Mouse (Mus musculus) left cerebral cortex, postnatal 25 days (tissue): ENCODE measurements around the gene Dnah2. TPM values are rescaled to one million over a fixed set of nuclear protein-coding genes. Genes with fewer than 3 reads are reported as not detected.
"Not testable (repeated sequence)": the region's sequence is repeated elsewhere in the genome, so short reads cannot be mapped to it uniquely, and the experiment has no call there.

Source experiments
- DNase-seq, 2 experiments: peaks; one replicate each; pipeline ENCODE4 v3.0.0; 2022; ENCODE audit warnings: low spot score in 2 of 2, mixed read lengths in 1 of 2
- intact Hi-C: fragments of 180-260 bp; cut with DNase I; formaldehyde crosslinking; loops from one replicate; pipeline ENCODE4 v1.15.1; 2025
- total RNA-seq, 2 experiments: library from RNA; stranded (reverse); gene quantifications; 2 replicates each; pipeline ENCODE4 v1.2.3; 2021

The Dnah2 gene
- total RNA-seq, 2 experiments from 2014 or later: 3.0 to 3.6 TPM

GRCm38 (mm10) chr11:69403691-69404594, 145.0 kb downstream of the Dnah2 start:
- DNase-seq: no peak
- intact Hi-C loops: no loop called here

GRCm38 (mm10) chr11:69401987-69402386, 146.9 kb downstream of the Dnah2 start:
- intact Hi-C loops: loop anchor here (1.0 to 2.0 kb wide), 2 partner anchors 31 to 112 kb away; no protein-coding TSS in a partner anchor
- no peak for DNase-seq

GRCm38 (mm10) chr11:69401210-69401637, 147.7 kb downstream of the Dnah2 start:
- intact Hi-C loops: loop anchor here (1.0 to 2.0 kb wide), 2 partner anchors 32 to 113 kb away; no protein-coding TSS in a partner anchor

GRCm38 (mm10) chr11:69400083-69400850, 148.6 kb downstream of the Dnah2 start:
- intact Hi-C loops: loop anchor here (2.0 kb wide), 1 partner anchor 33 kb away; no protein-coding TSS in a partner anchor
- DNase-seq: no peak

More at GRCm38 (mm10) chr11:69401210-69401637, 147.7 kb downstream of the Dnah2 start:
- peak; percentile 91 to 95 for DNase-seq

GRCm38 (mm10) chr11:69399201-69400082, 149.5 kb downstream of the Dnah2 start:
- intact Hi-C loops: loop anchor here (2.0 to 5.0 kb wide), 2 partner anchors 33 to 178 kb away; no protein-coding TSS in a partner anchor
- DNase-seq: no peak

GRCm38 (mm10) chr11:69398486-69399200, 150.3 kb downstream of the Dnah2 start:
- intact Hi-C loops: loop anchor here (5.0 kb wide), 1 partner anchor 179 kb away; no protein-coding TSS in a partner anchor
- DNase-seq: no peak

- no peak for DNase-seq
- intact Hi-C loops: loop anchor here (5.0 kb wide), 1 partner anchor 179 kb away; no protein-coding TSS in a partner anchor
These were observed 150.9 kb downstream of the Dnah2 start, which contains the start of gene Tmem88 for GRCm38 (mm10) chr11:69398059-69398458. Gene Tmem88 (minus strand): TSS chr11:69398234.

- intact Hi-C loops: loop anchor here (5.0 kb wide), 1 partner anchor 180 kb away; no protein-coding TSS in a partner anchor
- peak in 1 of 2 experiments; percentile 37 for DNase-seq
These were observed 151.3 kb downstream of the Dnah2 start for GRCm38 (mm10) chr11:69397581-69398057.

- no peak for DNase-seq
- intact Hi-C loops: loop anchor here (5.0 kb wide), 1 partner anchor 181 kb away; no protein-coding TSS in a partner anchor
These were observed 152.1 kb downstream of the Dnah2 start for GRCm38 (mm10) chr11:69396772-69397171.

GRCm38 (mm10) chr11:69395634-69396373, 153.1 kb downstream of the Dnah2 start:
- intact Hi-C loops: loop anchor here (5.0 kb wide), 1 partner anchor 181 kb away; no protein-coding TSS in a partner anchor
- peak; percentile 98 to 99 for DNase-seq

- DNase-seq: peak; percentile 94 to 97
- intact Hi-C loops: loop anchor here (5.0 kb wide), 1 partner anchor 182 kb away; no protein-coding TSS in a partner anchor
These were observed 153.7 kb downstream of the Dnah2 start, which contains the start of the genes Naa38 and Cyb5d1 for GRCm38 (mm10) chr11:69395235-69395633. Gene Naa38 (plus strand): TSS chr11:69395487. Gene Cyb5d1 (minus strand): TSS chr11:69395631.

GRCm38 (mm10) chr11:69394591-69395167, 154.2 kb downstream of the Dnah2 start:
- DNase-seq: not testable (repeated sequence)
- intact Hi-C loops: loop anchor here (5.0 kb wide), 1 partner anchor 183 kb away; no protein-coding TSS in a partner anchor

GRCm38 (mm10) chr11:69390400-69391034, 158.4 kb downstream of the Dnah2 start:
- DNase-seq: peak; percentile 80 to 82
- intact Hi-C loops: loop anchor here (1.0 to 2.0 kb wide), 3 partner anchors 118 to 132 kb away; no protein-coding TSS in a partner anchor

- DNase-seq: peak in 1 of 2 experiments; percentile 59
- intact Hi-C loops: loop anchor here (1.0 to 5.0 kb wide), 5 partner anchors 65 to 192 kb away; partner anchors contain the start of gene Alox8
These were observed 159.1 kb downstream of the Dnah2 start for GRCm38 (mm10) chr11:69389531-69390399.

- no peak for DNase-seq
- intact Hi-C loops: loop anchor here (2.0 to 5.0 kb wide), 2 partner anchors 64 to 191 kb away; partner anchors contain the start of gene Alox8
These were observed 160.2 kb downstream of the Dnah2 start for GRCm38 (mm10) chr11:69388680-69389079.
